Mouse (Mus musculus): Measurements from ENCODE around the gene Rbms1. TPM values are rescaled to one million over a fixed set of nuclear protein-coding genes. Genes with fewer than 3 reads are reported as not detected.
A peak's percentile ranks its signal among the peaks of the same experiment; 100 is the strongest.

Rbms1 gene
- polyA plus RNA-seq, 1 experiment from 2014 or later = 54.5 TPM

DNA sequence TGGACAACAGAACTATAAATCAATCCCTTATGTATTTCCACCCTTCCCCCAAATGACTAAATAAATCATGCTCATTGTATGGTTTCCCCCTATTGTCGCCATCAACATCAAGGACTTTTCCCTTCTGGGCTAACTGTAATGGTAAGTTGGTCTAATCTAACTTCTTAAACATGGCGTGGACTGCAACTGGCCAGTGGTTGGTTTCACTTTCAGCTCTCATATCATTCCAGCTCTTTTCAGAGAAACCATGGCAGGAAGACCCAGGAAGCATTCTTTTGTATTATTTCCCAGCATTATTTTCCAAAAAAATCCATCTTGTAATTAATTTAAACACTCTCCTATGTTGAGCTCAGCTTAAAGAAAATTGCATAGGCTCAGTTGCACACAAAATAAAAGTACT, 23.0 kb downstream of the Rbms1 start:
- WGBS (ENCODE audit: insufficient replicate concordance) = 39% methylated on average over 2 of the region's 2 CpGs
- no peak overlapping the region for H3K9ac ChIP-seq
- no peak for ATAC-seq
- H3K4me3 ChIP-seq = no peak overlapping the region
- H3K4me2 ChIP-seq = peak overlapping the region; percentile 43
- no peaks in the 10 kb centered on the region for H3K27me3 ChIP-seq (replicated peaks)
- no peak overlapping the region for H3K27ac ChIP-seq
- H3K9me3 ChIP-seq (replicated peaks) = no peaks in the 10 kb centered on the region
- H3K36me3 ChIP-seq = no peaks in the 10 kb centered on the region
- peaks cover 6% of the 10 kb centered on the region; the same call in 1 of the 2 replicates for H3K4me1 ChIP-seq

DNA sequence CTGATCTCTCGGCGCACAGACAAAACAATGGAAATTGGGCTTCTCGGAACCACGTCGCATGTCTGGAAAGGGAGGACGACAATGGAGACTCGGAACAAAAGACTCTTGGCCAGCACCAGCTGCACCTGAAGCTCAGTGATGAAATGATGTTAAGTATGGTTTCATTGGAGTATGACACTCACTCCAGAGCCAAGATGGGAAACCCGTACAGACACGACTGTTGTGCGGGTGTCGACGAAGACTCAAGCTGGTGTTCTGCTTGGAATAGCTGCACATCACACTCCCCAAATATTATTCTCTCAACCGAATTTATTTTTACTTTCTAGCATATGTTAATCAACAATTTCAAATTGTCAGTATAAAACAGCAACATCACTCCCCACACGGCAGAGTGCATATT, 26.1 kb downstream of the Rbms1 start:
- no peak overlapping the region for H3K27ac ChIP-seq
- H3K27me3 ChIP-seq (replicated peaks) = no peaks in the 10 kb centered on the region
- no peaks in the 10 kb centered on the region for H3K36me3 ChIP-seq
- whole genome bisulfite sequencing (ENCODE audit: insufficient replicate concordance) = 80% methylated on average over 14 of the region's 14 CpGs
- no peak overlapping the region for H3K4me2 ChIP-seq
- H3K4me3 ChIP-seq = no peak overlapping the region
- H3K4me1 ChIP-seq = peaks cover 6% of the 10 kb centered on the region; the same call in 1 of the 2 replicates
- H3K9ac ChIP-seq = no peak overlapping the region
- no peaks in the 10 kb centered on the region for H3K9me3 ChIP-seq (replicated peaks)
- no peak for ATAC-seq

DNA sequence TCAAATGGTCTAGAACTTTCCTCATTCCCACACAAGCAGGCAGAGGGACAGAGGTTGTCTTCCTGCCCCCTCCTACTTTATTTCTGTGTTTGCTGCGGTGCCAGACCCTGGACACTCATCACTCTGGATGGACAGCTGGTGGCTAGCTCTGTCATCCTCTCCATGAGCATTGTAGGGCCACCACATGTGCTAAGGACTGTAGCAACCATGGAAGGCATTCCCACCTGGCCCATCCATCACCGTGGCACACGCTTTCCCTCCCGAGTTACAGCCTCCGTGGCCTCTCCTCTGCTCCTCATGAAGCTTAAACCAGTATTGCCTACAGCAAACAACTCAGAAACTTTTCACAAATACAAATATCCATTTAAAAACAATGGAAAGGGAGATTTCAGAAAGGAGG, 34.0 kb downstream of the Rbms1 start:
- Histone ChIP-seq H3K9me3 (replicated peaks) (no peaks in the 10 kb centered on the region), H3K27me3 (replicated peaks) (no peaks in the 10 kb centered on the region), H3K9ac (no peak overlapping the region), H3K4me1 (peaks cover 17% of the 10 kb centered on the region; the same call in 1 of the 2 replicates), H3K27ac (no peak overlapping the region), H3K4me2 (no peak overlapping the region), H3K36me3 (no peaks in the 10 kb centered on the region), H3K4me3 (no peak overlapping the region)
- 88% methylated on average over 5 of the region's 5 CpGs for WGBS (ENCODE audit: insufficient replicate concordance)
- no peak for ATAC-seq

DNA sequence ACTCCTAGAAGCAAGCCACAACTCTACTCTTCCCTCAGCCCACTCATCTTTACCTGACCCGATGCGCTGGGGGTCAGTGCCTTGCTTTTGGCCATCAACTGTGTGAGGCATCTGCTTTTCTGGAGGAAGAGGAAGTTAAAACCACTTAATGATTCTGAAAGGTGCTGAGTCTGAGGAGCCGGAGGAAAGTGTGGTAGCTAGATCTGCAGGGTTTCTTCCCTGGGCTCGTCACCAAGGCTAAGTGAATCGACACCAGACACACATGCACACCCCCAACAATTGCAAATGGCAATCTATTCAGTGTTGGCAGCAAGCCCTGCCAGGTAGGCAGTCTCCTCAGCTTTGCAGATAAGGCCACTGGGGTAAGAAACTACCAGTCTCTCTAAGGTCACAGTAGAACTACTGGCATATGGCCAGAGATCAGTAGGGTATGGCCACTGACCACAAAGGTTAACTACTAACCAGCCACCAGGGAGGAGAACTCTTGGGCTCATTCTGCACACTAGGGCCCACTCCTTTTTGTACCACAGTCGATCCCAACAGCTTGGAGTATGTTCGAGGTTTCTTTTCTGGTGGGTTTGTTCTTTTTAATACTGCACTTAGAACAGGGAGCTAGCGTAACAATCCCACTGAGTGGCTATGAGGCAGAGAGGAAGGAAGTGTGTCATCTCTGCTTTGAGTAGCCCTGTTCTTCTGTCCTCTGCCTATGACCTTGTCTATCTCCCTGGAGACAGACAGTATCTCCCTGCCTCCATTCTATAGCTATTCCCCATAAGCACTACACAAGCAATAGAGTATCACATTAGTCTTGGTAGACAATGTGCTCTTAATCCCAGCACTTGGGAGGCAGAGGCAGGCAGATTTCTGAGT, 34.9 kb downstream of the Rbms1 start:
- ATAC-seq = no peak
- no peak overlapping the region for H3K27ac ChIP-seq
- no peaks in the 10 kb centered on the region for H3K27me3 ChIP-seq (replicated peaks)
- 41% methylated on average over 8 of the region's 8 CpGs for WGBS (ENCODE audit: insufficient replicate concordance)
- peaks cover 21% of the 10 kb centered on the region for H3K4me1 ChIP-seq
- no peaks in the 10 kb centered on the region for H3K36me3 ChIP-seq
- no peak overlapping the region for H3K4me3 ChIP-seq
- H3K9ac ChIP-seq = no peak overlapping the region
- no peak overlapping the region for H3K4me2 ChIP-seq
- no peaks in the 10 kb centered on the region for H3K9me3 ChIP-seq (replicated peaks)

DNA sequence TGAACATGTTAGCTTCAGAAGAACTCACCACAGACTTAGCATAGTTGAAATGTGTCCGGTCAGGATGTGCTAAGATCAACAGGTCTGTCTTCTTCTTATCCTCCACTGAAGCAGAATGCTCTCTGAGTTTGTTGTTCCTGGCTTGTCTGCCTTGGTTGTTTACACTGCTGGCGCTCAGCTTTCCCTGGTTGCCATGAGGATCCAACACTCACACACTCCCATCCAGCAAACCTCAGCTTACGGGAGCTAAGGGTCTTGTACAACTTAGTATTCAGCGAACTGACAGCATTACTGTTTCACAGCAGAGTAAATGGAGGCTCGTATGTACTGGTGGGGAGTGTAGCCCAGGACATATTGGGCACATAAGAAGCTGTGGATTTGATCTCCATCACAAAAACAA, 37.9 kb downstream of the Rbms1 start:
- no peaks in the 10 kb centered on the region for H3K27me3 ChIP-seq (replicated peaks)
- no peak overlapping the region for H3K9ac ChIP-seq
- peaks cover 21% of the 10 kb centered on the region for H3K4me1 ChIP-seq
- H3K27ac ChIP-seq = no peak overlapping the region
- no peaks in the 10 kb centered on the region for H3K9me3 ChIP-seq (replicated peaks)
- WGBS (ENCODE audit: insufficient replicate concordance) = 62% methylated on average over 5 of the region's 5 CpGs
- H3K4me3 ChIP-seq = no peak overlapping the region
- no peak for ATAC-seq
- no peaks in the 10 kb centered on the region for H3K36me3 ChIP-seq
- no peak overlapping the region for H3K4me2 ChIP-seq

DNA sequence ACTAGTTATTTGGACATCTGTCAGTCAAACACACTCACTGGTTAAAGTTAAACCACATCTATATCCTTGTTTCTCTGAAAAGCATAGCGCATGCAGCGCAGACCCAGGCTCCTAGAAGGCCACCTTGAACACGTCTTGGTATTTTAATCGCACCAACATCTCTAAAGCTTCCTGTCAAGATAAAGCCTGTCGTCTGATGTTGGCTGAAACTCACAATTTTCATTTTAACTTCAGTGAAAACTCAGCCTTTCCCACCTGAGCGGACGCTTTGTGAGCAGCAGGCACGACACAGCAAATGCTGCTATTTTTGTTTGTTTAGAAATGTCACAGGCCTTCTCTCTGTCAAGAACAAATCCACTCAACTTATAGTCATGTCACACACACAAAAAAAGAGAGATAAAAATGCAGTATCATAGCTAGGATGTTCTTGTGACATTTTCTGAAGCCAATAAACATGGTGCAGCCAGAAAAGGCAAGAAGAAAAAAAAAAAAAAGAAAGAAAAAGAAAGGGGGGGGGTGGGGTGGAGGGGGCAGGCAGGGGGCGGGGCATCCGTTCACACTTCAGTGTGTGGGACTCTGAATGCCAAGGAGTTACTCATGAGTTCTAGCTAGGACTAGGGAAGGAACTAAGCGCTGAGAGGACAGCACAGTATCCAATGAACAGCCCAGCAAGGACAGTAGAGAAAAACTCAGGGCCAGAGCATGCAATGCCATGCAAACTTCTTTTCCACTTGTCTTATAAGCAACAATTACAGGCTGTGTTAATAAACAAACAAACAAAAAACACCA, 39.0 kb downstream of the Rbms1 start:
- Histone ChIP-seq H3K9me3 (replicated peaks) (no peaks in the 10 kb centered on the region), H3K4me2 (no peak overlapping the region), H3K36me3 (no peaks in the 10 kb centered on the region), H3K27ac (no peak overlapping the region), H3K4me3 (no peak overlapping the region), H3K27me3 (replicated peaks) (no peaks in the 10 kb centered on the region), H3K9ac (no peak overlapping the region), H3K4me1 (peaks cover 21% of the 10 kb centered on the region)
- ATAC-seq = no peak
- WGBS (ENCODE audit: insufficient replicate concordance) = 43% methylated on average over 11 of the region's 11 CpGs

DNA sequence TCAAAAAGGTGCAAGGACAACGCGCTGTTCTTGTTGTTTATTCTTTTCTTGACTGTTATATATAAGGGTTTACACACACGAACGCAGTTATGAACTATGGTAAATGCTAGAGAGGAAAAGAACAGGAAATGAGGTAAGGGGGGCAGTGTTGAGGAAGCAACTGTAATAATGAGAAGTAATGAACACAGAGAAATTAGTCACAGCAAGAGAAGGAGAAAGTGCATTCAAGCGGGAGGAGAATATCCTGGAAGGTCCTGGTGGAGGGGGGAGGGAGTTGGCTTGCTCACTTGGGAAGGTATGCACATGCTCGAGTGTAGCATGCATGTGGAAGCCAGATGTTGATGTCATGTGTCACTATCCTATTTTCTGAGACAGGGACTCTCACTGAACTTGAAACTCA, 39.9 kb downstream of the Rbms1 start:
- H3K4me1 ChIP-seq = peaks cover 13% of the 10 kb centered on the region
- H3K4me3 ChIP-seq = no peak overlapping the region
- no peaks in the 10 kb centered on the region for H3K36me3 ChIP-seq
- WGBS (ENCODE audit: insufficient replicate concordance) = 41% methylated on average over 6 of the region's 6 CpGs
- H3K9ac ChIP-seq = no peak overlapping the region
- no peaks in the 10 kb centered on the region for H3K27me3 ChIP-seq (replicated peaks)
- H3K9me3 ChIP-seq (replicated peaks) = no peaks in the 10 kb centered on the region
- ATAC-seq = no peak
- no peak overlapping the region for H3K4me2 ChIP-seq
- no peak overlapping the region for H3K27ac ChIP-seq

DNA sequence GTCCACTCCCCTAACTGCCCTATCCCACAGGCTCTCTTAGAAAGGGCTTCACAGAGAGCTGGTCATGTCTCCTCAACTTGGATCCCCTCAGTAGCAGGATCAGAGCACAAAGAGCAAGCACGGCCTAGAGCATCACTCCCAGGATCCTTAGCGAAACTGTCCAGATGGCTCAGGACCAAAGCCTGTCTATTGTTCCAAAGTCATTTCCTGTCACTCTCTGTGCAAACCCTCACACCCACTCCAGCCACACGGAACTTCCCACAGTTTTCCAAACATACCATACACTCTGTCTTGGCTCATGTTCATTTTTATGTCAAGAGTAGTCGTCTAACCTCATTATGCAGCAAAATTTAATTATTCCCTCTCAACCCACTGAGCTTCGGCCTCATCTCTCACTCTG, 40.6 kb downstream of the Rbms1 start:
- no peak overlapping the region for H3K27ac ChIP-seq
- H3K27me3 ChIP-seq (replicated peaks) = no peaks in the 10 kb centered on the region
- H3K36me3 ChIP-seq = no peaks in the 10 kb centered on the region
- peaks cover 11% of the 10 kb centered on the region for H3K4me1 ChIP-seq
- H3K4me3 ChIP-seq = no peak overlapping the region
- no peak for ATAC-seq
- WGBS (ENCODE audit: insufficient replicate concordance) = 60% methylated on average over 5 of the region's 5 CpGs
- no peaks in the 10 kb centered on the region for H3K9me3 ChIP-seq (replicated peaks)
- no peak overlapping the region for H3K9ac ChIP-seq
- no peak overlapping the region for H3K4me2 ChIP-seq

DNA sequence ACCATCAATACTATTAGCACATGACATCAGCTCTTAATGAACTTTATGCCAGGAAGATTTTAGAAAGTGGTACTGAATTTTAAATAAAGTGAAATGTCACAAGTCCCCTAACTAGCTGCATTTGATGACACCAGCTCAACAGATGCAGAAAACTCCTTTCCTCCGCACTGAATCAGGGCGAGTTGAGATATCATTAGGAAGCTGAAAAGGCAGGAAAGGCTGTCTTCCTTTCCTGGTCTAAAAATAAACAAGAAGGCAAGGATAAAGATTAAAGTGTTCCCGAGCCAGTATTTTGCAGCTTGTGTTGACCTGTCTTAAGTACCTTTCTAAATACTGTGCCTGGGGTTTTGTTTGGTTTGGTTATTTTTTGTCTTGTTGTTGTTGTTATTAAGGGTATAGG, 42.9 kb downstream of the Rbms1 start:
- Histone ChIP-seq H3K4me3 (no peak overlapping the region), H3K36me3 (no peaks in the 10 kb centered on the region), H3K4me1 (peaks cover 10% of the 10 kb centered on the region), H3K9ac (no peak overlapping the region), H3K27ac (no peak overlapping the region), H3K4me2 (no peak overlapping the region), H3K9me3 (replicated peaks) (no peaks in the 10 kb centered on the region), H3K27me3 (replicated peaks) (no peaks in the 10 kb centered on the region)
- WGBS (ENCODE audit: insufficient replicate concordance) = 41% methylated on average over 3 of the region's 3 CpGs
- ATAC-seq = no peak

DNA sequence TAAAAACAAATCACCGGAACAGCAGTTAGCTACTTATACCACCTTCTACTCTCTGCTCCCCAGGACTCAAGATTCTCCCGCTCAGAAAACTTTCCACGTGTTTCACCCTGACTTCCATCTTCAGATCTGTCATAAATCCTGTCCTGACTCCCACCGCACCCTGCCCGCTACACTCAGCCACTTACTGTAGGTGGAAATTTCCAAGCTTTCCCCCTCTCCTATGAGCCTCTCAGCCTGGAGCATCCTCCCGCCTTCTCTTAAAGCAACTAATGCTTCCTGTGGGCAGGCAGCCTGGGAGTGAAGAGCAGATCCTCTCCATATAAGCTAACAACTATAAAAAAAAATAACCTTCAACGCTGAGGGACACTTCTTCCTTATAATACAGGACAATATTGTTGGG, 44.6 kb downstream of the Rbms1 start:
- Histone ChIP-seq H3K27ac (no peak overlapping the region), H3K9ac (no peak overlapping the region), H3K4me3 (no peak overlapping the region), H3K9me3 (replicated peaks) (no peaks in the 10 kb centered on the region), H3K36me3 (no peaks in the 10 kb centered on the region), H3K4me1 (peaks cover 5% of the 10 kb centered on the region; the same call in 1 of the 2 replicates), H3K4me2 (no peak overlapping the region), H3K27me3 (replicated peaks) (no peaks in the 10 kb centered on the region)
- no peak for ATAC-seq
- 69% methylated on average over 7 of the region's 7 CpGs for WGBS (ENCODE audit: insufficient replicate concordance)

DNA sequence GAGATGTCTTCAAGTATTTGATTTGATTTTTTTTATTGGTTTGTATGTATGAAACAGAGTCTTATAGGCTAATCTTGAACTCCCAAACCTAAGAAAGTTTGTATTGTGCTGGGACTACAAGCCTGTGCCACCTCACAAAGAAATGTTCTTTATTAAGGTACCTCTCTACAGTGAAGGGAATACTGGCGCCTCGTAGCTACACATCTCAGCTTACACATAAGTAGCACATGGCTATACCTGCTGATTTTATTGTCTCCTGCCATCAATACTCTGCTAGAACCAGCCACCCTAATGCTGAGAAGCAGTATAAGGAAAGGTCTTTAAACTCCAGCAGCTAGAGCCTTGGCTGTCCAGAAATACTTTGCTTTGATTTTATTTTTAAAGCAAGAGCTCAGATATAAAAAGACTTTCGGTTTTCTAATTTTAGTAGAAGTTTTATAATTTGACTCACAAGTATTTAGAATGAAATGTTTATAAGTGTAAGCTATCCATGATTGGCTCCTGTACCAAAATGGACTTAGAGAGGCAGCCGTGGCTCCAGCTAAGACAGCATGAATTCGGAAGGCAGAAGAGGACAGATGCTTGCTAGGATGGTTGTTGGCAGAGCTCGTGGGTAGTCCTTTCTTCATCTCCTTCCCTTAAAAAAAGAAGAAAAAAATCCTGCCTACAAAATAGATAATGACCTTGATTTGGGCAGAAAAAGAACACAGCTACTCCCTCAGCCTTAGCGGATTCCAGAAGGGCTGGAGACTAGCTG, 48.3 kb downstream of the Rbms1 start:
- no peak for ATAC-seq
- Histone ChIP-seq H3K27ac (no peak overlapping the region), H3K9ac (no peak overlapping the region), H3K36me3 (no peaks in the 10 kb centered on the region), H3K27me3 (replicated peaks) (no peaks in the 10 kb centered on the region), H3K4me2 (no peak overlapping the region), H3K4me3 (no peak overlapping the region), H3K9me3 (replicated peaks) (no peaks in the 10 kb centered on the region), H3K4me1 (peaks cover 12% of the 10 kb centered on the region; the same call in 1 of the 2 replicates)
- WGBS (ENCODE audit: insufficient replicate concordance) = 62% methylated on average over 7 of the region's 7 CpGs

DNA sequence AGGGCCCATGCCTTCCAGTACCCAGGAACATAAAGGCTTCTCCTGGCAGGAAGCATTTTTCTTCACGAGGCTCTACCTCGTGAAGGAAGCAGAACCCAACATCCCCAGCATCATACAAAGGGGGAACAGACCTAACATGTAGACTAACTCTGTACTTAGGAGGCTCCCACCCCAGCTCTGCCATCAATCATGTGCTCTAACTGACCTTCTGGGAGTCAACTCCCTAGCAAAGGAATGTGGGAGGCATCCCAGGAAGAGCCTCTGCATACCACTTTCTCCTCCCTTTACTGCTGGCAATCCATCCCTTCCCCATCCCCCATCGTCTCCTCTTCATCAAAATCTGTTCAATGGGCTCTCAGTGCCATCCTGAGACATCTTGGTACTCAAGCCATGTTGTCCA, 49.7 kb downstream of the Rbms1 start:
- ATAC-seq = no peak
- Histone ChIP-seq H3K27me3 (replicated peaks) (no peaks in the 10 kb centered on the region), H3K9ac (no peak overlapping the region), H3K4me2 (no peak overlapping the region), H3K27ac (no peak overlapping the region), H3K36me3 (no peaks in the 10 kb centered on the region), H3K4me1 (peaks cover 12% of the 10 kb centered on the region; the same call in 1 of the 2 replicates), H3K9me3 (replicated peaks) (no peaks in the 10 kb centered on the region), H3K4me3 (no peak overlapping the region)
- WGBS (ENCODE audit: insufficient replicate concordance) = 55% methylated on average over 3 of the region's 3 CpGs

Data from liver, embryonic 12.5 days (tissue).